Mouse (Mus musculus): ENCODE data around the gene Clpsl2. TPM values are rescaled to one million over a fixed set of nuclear protein-coding genes. Genes with fewer than 3 reads are reported as not detected.

Clpsl2 gene
- polyA plus RNA-seq, 1 experiment from 2014 or later: not detected

DNA sequence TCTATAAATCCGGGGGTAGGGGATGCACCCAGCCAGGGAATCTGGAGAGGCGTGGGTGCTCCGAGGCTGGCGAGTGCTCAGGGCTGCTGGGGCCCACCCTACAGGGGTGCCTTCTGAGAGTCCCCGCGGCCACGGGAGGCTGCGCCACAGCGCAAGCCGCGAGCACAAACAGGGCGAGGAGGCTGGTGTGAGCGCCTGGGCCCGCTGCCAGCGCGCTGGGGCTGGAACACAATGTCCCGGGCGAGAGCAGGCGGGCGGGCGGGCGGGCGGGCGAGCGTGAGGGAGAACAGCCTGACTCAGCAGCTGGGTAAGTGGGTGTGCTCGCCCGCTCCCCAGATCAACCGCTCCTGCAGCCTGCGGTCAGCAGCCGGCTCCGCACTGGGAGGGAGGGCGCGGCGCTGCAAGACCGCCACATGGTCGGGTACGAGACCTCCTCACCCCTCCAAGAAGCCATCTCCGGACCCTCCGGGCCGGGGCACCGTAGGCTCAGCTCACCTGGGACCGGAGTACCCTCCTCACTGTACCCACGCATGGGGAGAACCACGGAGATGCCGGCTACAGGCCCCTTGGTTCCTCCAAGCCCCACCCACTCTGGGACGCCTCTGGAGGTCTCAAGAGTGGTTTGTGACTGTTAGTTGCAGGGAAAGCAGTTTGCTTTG, 31.1 kb upstream of the Clpsl2 start:
- Histone ChIP-seq H3K4me1 (replicated peaks; ENCODE audit: control insufficient read depth, insufficient read depth, low read length) (0 out of 2 replicates have a peak, but pooled peaks cover 2% of the 10 kb centered on the region), H3K27ac (ENCODE audit: low read depth, low read length) (no peak overlapping the region), H3K9ac (ENCODE audit: low read depth, low read length) (peak overlapping the region; percentile 73), H3K36me3 (ENCODE audit: control insufficient read depth, insufficient read depth, low read length) (no peaks in the 10 kb centered on the region), H3K4me3 (ENCODE audit: low read depth, low read length) (peak overlapping the region; percentile 44), H3K4me2 (replicated peaks; ENCODE audit: low read depth, low read length) (peak overlapping the region; percentile 86), H3K27me3 (ENCODE audit: control insufficient read depth, insufficient read depth, low read length) (peaks cover 9% of the 10 kb centered on the region; the same call in 1 of the 2 replicates), H3K9me3 (ENCODE audit: control insufficient read depth, low read length) (no peaks in the 10 kb centered on the region)
- peak; percentile 62 for DNase-seq (ENCODE audit: low spot score)
- peak; percentile 46 for ATAC-seq (ENCODE audit: low FRiP score)
- under 1% methylated on average over 44 of the region's 46 CpGs for WGBS

DNA sequence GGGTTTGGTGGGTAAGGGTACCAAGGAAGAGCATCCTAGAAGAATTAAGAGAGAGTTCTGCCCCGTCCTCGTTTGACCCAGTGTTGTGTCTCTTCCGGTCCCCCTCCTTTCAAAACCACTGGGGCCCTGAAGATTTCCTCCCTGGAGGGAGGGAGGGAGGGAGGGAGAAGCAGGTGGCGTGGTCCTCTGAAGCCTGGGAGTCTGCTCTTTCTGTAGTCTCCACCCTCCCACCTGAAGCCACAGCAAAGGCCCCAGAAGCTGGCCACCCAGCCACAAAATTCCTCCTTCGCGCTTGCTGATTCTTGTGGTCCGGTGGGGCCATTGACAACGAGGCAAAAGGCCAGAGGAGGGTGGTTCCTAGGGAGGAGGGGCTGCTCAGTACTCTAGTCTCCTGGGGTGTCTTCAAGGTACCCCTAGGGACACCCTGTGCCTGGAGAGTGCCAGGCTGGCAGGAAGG, 30.6 kb upstream of the Clpsl2 start:
- ATAC-seq (ENCODE audit: low FRiP score) (no peak), DNase-seq (ENCODE audit: low spot score) (no peak)
- Histone ChIP-seq H3K27me3 (ENCODE audit: control insufficient read depth, insufficient read depth, low read length) (peaks cover 11% of the 10 kb centered on the region; the same call in 1 of the 2 replicates), H3K27ac (ENCODE audit: low read depth, low read length) (no peak overlapping the region; the same call in 1 of the 2 replicates), H3K9ac (ENCODE audit: low read depth, low read length) (peak overlapping the region; percentile 73; the same call in 1 of the 2 replicates), H3K36me3 (ENCODE audit: control insufficient read depth, insufficient read depth, low read length) (no peaks in the 10 kb centered on the region), H3K4me3 (ENCODE audit: low read depth, low read length) (peak overlapping the region; percentile 44), H3K4me2 (replicated peaks; ENCODE audit: low read depth, low read length) (peak overlapping the region; percentile 86), H3K4me1 (replicated peaks; ENCODE audit: control insufficient read depth, insufficient read depth, low read length) (0 out of 2 replicates have a peak, but pooled peaks cover 5% of the 10 kb centered on the region), H3K9me3 (ENCODE audit: control insufficient read depth, low read length) (no peaks in the 10 kb centered on the region)
- WGBS: 17% methylated on average over 8 of the region's 8 CpGs

DNA sequence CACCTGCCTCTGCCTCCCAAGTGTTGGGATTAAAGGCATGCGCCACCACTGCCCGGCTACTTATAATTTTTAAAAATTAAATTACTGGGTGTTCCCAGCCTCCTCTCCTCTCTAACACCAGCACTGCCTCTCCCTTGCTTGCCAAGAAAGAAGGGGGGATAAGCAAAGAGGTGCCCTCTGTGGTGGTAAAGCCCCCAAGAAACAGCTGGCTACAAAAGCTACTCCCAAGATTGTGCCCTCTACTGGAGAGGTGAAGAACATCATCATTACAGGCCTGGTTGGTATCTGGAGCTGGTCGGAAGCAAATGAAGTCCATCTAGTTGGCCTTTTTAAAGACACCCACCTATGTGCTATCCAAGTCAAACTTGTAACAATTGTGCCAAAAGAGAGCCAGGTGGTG, 29.4 kb upstream of the Clpsl2 start:
- Histone ChIP-seq H3K9me3 (ENCODE audit: control insufficient read depth, low read length) (no peaks in the 10 kb centered on the region), H3K4me1 (replicated peaks; ENCODE audit: control insufficient read depth, insufficient read depth, low read length) (0 out of 2 replicates have a peak, but pooled peaks cover 5% of the 10 kb centered on the region), H3K27me3 (ENCODE audit: control insufficient read depth, insufficient read depth, low read length) (peaks cover 17% of the 10 kb centered on the region; the same call in 1 of the 2 replicates)

DNA sequence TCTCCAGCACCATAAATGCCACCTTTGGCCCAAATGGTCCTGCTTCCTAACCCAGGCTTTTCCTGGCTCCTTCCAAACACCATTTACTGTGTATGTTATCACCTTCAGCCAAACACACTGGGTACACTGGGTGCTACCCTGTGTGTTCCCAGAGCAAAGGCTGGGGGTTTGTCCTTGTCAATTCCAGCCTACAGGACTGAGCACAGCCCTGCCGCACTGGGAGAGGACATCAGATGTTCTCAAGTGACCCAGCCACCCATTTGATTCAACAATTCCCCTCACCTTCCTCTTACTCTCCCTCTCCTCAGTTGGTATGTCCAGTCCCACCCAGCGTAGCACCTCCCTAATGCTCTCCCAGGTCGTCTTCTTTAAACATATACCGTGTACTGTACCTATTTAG, 28.6 kb upstream of the Clpsl2 start:
- no peaks in the 10 kb centered on the region for H3K36me3 ChIP-seq (ENCODE audit: control insufficient read depth, insufficient read depth, low read length)
- 81% methylated on average over 4 of the region's 4 CpGs for WGBS
- DNase-seq (ENCODE audit: low spot score) (no peak), ATAC-seq (ENCODE audit: low FRiP score) (no peak)
- H3K9ac ChIP-seq (ENCODE audit: low read depth, low read length): no peak overlapping the region
- peaks cover 17% of the 10 kb centered on the region; the same call in 1 of the 2 replicates for H3K27me3 ChIP-seq (ENCODE audit: control insufficient read depth, insufficient read depth, low read length)
- H3K27ac ChIP-seq (ENCODE audit: low read depth, low read length): no peak overlapping the region
- no peaks in the 10 kb centered on the region for H3K9me3 ChIP-seq (ENCODE audit: control insufficient read depth, low read length)
- H3K4me2 ChIP-seq (replicated peaks; ENCODE audit: low read depth, low read length): no peak overlapping the region
- 0 out of 2 replicates have a peak, but pooled peaks cover 5% of the 10 kb centered on the region for H3K4me1 ChIP-seq (replicated peaks; ENCODE audit: control insufficient read depth, insufficient read depth, low read length)
- H3K4me3 ChIP-seq (ENCODE audit: low read depth, low read length): no peak overlapping the region

More for the DNA sequence above, 29.4 kb upstream of the Clpsl2 start:
- Histone ChIP-seq H3K4me2 (replicated peaks; ENCODE audit: low read depth, low read length) (no peak overlapping the region), H3K27ac (ENCODE audit: low read depth, low read length) (no peak overlapping the region), H3K9ac (ENCODE audit: low read depth, low read length) (no peak overlapping the region), H3K4me3 (ENCODE audit: low read depth, low read length) (no peak overlapping the region), H3K36me3 (ENCODE audit: control insufficient read depth, insufficient read depth, low read length) (no peaks in the 10 kb centered on the region)
- no peak for DNase-seq (ENCODE audit: low spot score)
- no peak for ATAC-seq (ENCODE audit: low FRiP score)
- WGBS: 92% methylated on average over 3 of the region's 3 CpGs

DNA sequence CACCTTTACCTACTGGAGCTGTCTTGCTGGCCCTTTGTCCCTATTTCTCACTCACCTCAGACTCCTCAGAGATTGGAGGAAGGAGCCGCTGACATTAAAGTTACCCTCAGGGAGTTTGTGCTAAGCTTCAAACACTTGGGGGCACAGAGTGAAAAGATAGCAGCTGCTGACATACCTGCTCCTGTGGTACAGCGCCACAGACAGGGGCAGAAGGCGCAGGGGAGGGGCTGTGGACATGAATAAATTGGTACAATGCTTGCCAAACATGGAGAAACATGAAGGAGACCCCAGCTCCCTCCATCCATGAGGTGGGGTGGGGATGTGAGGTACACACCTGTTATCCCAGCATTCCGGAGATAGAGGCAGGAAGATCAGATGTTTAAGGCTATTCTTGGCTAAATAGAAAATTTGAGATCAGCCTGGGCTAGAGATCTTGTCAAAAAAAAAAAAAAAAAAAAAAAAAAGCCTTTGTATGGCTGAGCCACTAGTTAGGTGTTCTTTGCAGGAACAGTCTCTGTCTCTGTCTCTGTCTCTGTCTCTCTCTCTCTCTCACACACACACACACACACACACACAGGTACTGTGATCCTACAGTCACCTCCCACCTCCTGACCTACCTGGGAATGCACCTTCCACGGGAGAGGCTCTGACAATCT, 28.0 kb upstream of the Clpsl2 start:
- Histone ChIP-seq H3K27me3 (ENCODE audit: control insufficient read depth, insufficient read depth, low read length) (peaks cover 17% of the 10 kb centered on the region; the same call in 1 of the 2 replicates), H3K9me3 (ENCODE audit: control insufficient read depth, low read length) (no peaks in the 10 kb centered on the region), H3K4me2 (replicated peaks; ENCODE audit: low read depth, low read length) (no peak overlapping the region), H3K9ac (ENCODE audit: low read depth, low read length) (no peak overlapping the region), H3K4me3 (ENCODE audit: low read depth, low read length) (no peak overlapping the region), H3K27ac (ENCODE audit: low read depth, low read length) (no peak overlapping the region), H3K4me1 (replicated peaks; ENCODE audit: control insufficient read depth, insufficient read depth, low read length) (0 out of 2 replicates have a peak, but pooled peaks cover 5% of the 10 kb centered on the region), H3K36me3 (ENCODE audit: control insufficient read depth, insufficient read depth, low read length) (no peaks in the 10 kb centered on the region)
- DNase-seq (ENCODE audit: low spot score) (no peak), ATAC-seq (ENCODE audit: low FRiP score) (no peak)
- WGBS: 70% methylated on average over 5 of the region's 5 CpGs

DNA sequence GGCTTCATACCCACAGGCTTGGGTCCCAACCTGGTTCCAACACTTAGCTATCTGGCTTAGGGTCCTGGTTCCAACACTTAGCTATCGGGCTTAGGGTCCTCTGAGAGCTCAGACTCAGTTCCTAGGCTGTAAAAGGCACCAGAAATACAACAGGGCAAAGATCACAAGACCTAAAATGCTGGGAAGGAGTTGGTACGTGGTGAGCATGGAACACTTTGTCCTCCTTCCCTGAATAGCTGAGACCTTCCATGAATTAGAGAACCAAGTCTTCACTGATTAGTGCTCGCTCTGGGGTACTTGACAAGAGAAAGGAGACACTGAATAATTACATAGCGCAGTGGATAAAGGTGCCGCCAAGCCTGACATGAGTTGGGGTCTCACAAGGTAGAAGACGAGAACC, 27.3 kb upstream of the Clpsl2 start:
- DNase-seq (ENCODE audit: low spot score): no peak
- ATAC-seq (ENCODE audit: low FRiP score): no peak
- no peak overlapping the region for H3K27ac ChIP-seq (ENCODE audit: low read depth, low read length)
- H3K27me3 ChIP-seq (ENCODE audit: control insufficient read depth, insufficient read depth, low read length): peaks cover 17% of the 10 kb centered on the region; the same call in 1 of the 2 replicates
- H3K4me1 ChIP-seq (replicated peaks; ENCODE audit: control insufficient read depth, insufficient read depth, low read length): 0 out of 2 replicates have a peak, but pooled peaks cover 5% of the 10 kb centered on the region
- 46% methylated on average over 6 of the region's 6 CpGs for WGBS
- peak overlapping the region; percentile 89 for H3K4me2 ChIP-seq (replicated peaks; ENCODE audit: low read depth, low read length)
- H3K36me3 ChIP-seq (ENCODE audit: control insufficient read depth, insufficient read depth, low read length): no peaks in the 10 kb centered on the region
- no peak overlapping the region for H3K4me3 ChIP-seq (ENCODE audit: low read depth, low read length)
- no peak overlapping the region for H3K9ac ChIP-seq (ENCODE audit: low read depth, low read length)
- no peaks in the 10 kb centered on the region for H3K9me3 ChIP-seq (ENCODE audit: control insufficient read depth, low read length)

DNA sequence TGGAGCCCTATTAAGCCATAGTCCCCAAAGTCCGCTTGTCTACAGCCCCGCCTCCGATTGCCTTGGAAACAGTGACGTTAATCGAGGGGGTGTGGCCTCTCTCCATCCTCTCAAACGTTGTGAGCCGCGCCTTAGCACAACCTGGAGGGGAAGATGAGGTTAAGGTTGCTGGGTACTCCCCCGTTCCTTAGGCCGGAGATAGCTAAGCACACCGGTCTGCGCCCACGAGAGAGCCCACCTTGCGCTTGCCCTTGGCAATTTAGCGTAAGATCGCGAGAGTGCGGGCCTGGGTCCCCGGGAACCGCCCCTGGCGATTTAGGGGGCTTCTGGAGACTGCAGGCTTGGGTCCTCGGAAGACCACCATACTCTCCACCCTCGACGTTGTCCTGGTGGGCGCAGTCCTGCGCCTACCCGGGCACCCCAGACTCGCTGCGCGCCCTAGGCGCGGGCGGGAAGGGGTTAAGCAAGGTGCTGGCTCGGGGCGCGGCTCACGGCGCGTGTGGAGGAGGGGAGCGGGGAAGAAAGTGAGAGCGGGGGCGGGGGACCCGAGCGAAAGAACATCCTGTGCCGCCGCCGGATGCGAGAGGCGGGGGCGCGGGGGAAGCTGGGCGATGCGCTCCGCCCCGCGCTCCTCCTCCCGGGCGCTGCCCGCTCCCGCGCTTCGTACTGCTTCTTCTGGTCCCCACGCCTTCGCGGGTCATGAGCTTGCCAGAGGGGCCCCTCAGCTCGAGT, 26.4 kb upstream of the Clpsl2 start:
- H3K4me1 ChIP-seq (replicated peaks; ENCODE audit: control insufficient read depth, insufficient read depth, low read length): 0 out of 2 replicates have a peak, but pooled peaks cover 5% of the 10 kb centered on the region
- H3K9ac ChIP-seq (ENCODE audit: low read depth, low read length): peak overlapping the region; percentile 72
- WGBS: under 1% methylated on average over 48 of the region's 66 CpGs
- ATAC-seq (ENCODE audit: low FRiP score) (peak; percentile 81), DNase-seq (ENCODE audit: low spot score) (peak; percentile 89)
- H3K36me3 ChIP-seq (ENCODE audit: control insufficient read depth, insufficient read depth, low read length): no peaks in the 10 kb centered on the region
- peaks cover 15% of the 10 kb centered on the region; the same call in 1 of the 2 replicates for H3K27me3 ChIP-seq (ENCODE audit: control insufficient read depth, insufficient read depth, low read length)
- H3K4me2 ChIP-seq (replicated peaks; ENCODE audit: low read depth, low read length): peak overlapping the region; percentile 89
- H3K4me3 ChIP-seq (ENCODE audit: low read depth, low read length): peak overlapping the region; percentile 62
- H3K9me3 ChIP-seq (ENCODE audit: control insufficient read depth, low read length): no peaks in the 10 kb centered on the region
- peak overlapping the region; percentile 67; the same call in 1 of the 2 replicates for H3K27ac ChIP-seq (ENCODE audit: low read depth, low read length)

DNA sequence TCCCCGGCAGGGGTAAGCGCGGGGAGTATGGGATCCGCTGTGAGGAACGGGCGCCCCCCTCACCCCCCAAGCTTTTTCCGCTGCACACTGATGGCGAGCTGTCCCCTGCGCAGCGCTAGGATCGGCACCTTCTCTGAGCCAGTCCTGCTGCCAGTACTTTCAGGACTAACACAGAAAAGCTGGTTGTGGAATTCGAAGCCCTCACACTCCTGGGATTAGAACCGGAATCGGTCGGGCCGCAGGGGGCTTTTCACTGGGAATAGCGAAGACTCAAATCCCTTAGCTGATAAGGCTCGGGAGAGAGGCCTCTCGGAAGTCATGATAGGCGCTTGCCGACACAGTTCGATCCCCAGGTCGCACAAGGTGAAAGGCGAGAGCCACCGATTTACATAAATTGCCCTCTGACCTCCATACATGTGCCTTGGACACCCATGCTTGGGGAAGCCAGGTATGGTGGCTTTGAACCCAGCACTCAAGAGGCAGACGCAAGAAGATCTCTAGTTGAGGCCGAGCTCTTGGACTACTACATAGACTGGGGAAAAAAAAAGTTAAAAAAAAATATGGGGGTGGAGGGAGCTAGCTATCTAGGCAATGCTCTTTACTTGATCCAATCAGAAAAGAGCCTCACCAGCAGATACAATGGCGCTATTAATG, 25.7 kb upstream of the Clpsl2 start:
- ATAC-seq (ENCODE audit: low FRiP score): no peak; the same call in 1 of the 2 replicates
- Histone ChIP-seq H3K9ac (ENCODE audit: low read depth, low read length) (peak overlapping the region; percentile 72), H3K27ac (ENCODE audit: low read depth, low read length) (0 out of 2 replicates have a peak overlapping the region, but pooled peaks have one; percentile 30), H3K27me3 (ENCODE audit: control insufficient read depth, insufficient read depth, low read length) (peaks cover 15% of the 10 kb centered on the region; the same call in 1 of the 2 replicates), H3K4me2 (replicated peaks; ENCODE audit: low read depth, low read length) (peak overlapping the region; percentile 89), H3K9me3 (ENCODE audit: control insufficient read depth, low read length) (no peaks in the 10 kb centered on the region), H3K4me1 (replicated peaks; ENCODE audit: control insufficient read depth, insufficient read depth, low read length) (0 out of 2 replicates have a peak, but pooled peaks cover 3% of the 10 kb centered on the region), H3K4me3 (ENCODE audit: low read depth, low read length) (peak overlapping the region; percentile 62), H3K36me3 (ENCODE audit: control insufficient read depth, insufficient read depth, low read length) (no peaks in the 10 kb centered on the region)
- 7% methylated on average over 28 of the region's 28 CpGs for WGBS
- no peak for DNase-seq (ENCODE audit: low spot score)
